Comparison of ENCODE assay signal across 7 mouse cellular contexts in genomic region chr6:70768769-70769168, GRCm38 (mm10). TPM values are rescaled to one million over a fixed set of nuclear protein-coding genes. Genes with fewer than 3 reads are reported as not detected.
DNase-seq lines count a peak whose midpoint lies in the region; ATAC-seq lines count a peak whose summit lies in the region.

No protein-coding gene starts in this region.

- peak; percentile 61 to 85 for DNase-seq in adrenal gland, adult (ENCODE audit: inconsistent age in 2 of 2, low spot score in 1 of 2)
- DNase-seq in cerebellum, postnatal 36 days, result peak; percentile 78 to 82
- peak; percentile 29 to 51 for DNase-seq in gastrocnemius, adult 8-10 months (ENCODE audit: low spot score in 2 of 2)
- peak; percentile 81 for DNase-seq in kidney, adult 18-20 months
- peak; percentile 88 for DNase-seq in limb, embryonic 11.5 days (ENCODE audit: low spot score)
- DNase-seq in spleen, adult 18-20 months, result peak; percentile 72 to 86

- 36% methylated on average over 6 of the region's 6 CpGs for WGBS in limb, embryonic 11.5 days
- WGBS in midbrain, embryonic 15.5 days, result 34% methylated on average over 6 of the region's 6 CpGs

- H3K4me1 ChIP-seq in limb, embryonic 11.5 days (ENCODE audit: control insufficient read depth, insufficient read depth, low read length), result no peaks in the 10 kb centered on the region
- no peaks in the 10 kb centered on the region for H3K4me1 ChIP-seq in midbrain, embryonic 15.5 days

- no peaks in the 10 kb centered on the region for H3K27me3 ChIP-seq in limb, embryonic 11.5 days (ENCODE audit: control insufficient read depth, insufficient read depth, low read length)
- no peaks in the 10 kb centered on the region for H3K27me3 ChIP-seq in midbrain, embryonic 15.5 days (replicated peaks)

- no peak overlapping the region for H3K4me2 ChIP-seq in limb, embryonic 11.5 days (ENCODE audit: low read depth, severe bottlenecking)
- no peak overlapping the region for H3K4me2 ChIP-seq in midbrain, embryonic 15.5 days

- ATAC-seq in limb, embryonic 11.5 days (ENCODE audit: insufficient number of reproducible peaks, low FRiP score, low TSS enrichment, low read depth), result no peak
- peak; percentile 79 for ATAC-seq in midbrain, embryonic 15.5 days (replicated peaks)

- no peaks in the 10 kb centered on the region for H3K9me3 ChIP-seq in limb, embryonic 11.5 days (ENCODE audit: control insufficient read depth, low read length)
- H3K9me3 ChIP-seq in midbrain, embryonic 15.5 days, result no peaks in the 10 kb centered on the region

- no peak overlapping the region for H3K27ac ChIP-seq in limb, embryonic 11.5 days (replicated peaks; ENCODE audit: low read depth, low read length)
- H3K27ac ChIP-seq in midbrain, embryonic 15.5 days, result no peak overlapping the region

- H3K36me3 ChIP-seq in limb, embryonic 11.5 days (ENCODE audit: control insufficient read depth, insufficient read depth, low read length), result peaks cover 2% of the 10 kb centered on the region; the same call in 1 of the 2 replicates
- peaks cover 22% of the 10 kb centered on the region for H3K36me3 ChIP-seq in midbrain, embryonic 15.5 days (replicated peaks)

- H3K4me3 ChIP-seq in limb, embryonic 11.5 days (ENCODE audit: low read depth, low read length), result no peak overlapping the region
- H3K4me3 ChIP-seq in midbrain, embryonic 15.5 days, result no peak overlapping the region

- H3K9ac ChIP-seq in limb, embryonic 11.5 days (ENCODE audit: low read length), result no peak overlapping the region
- H3K9ac ChIP-seq in midbrain, embryonic 15.5 days, result no peak overlapping the region

RNA-seq across cellular contexts. Expression of gene Rpia, which starts 23.3 kb away (rescaled TPM):
- total RNA-seq in gastrocnemius, adult 8-10 months (2022), result 10 to 100 TPM; 17.4 to 21.3 (median 20.4) TPM
- 1.5 and 2.0 TPM in 2 replicates for polyA plus RNA-seq in limb, embryonic 11.5 days (2014; fragmentation: Nextera tagmentation; extraction: Ambion mirVana)
- 2.6 and 3.0 TPM in 2 replicates for polyA plus RNA-seq in midbrain, embryonic 15.5 days (2015; fragmentation: Nextera tagmentation; extraction: Ambion mirVana)
